Mouse (Mus musculus) heart, postnatal 14 days (tissue): Measurements from ENCODE around the gene Rab25. TPM values are rescaled to one million over a fixed set of nuclear protein-coding genes. Genes with fewer than 3 reads are reported as not detected.
A peak's percentile ranks its signal among the peaks of the same experiment; 100 is the strongest.
"Not testable (repeated sequence)": the region's sequence is repeated elsewhere in the genome, so short reads cannot be mapped to it uniquely, and the experiment has no call there.

ENCODE experiments used
- DNase-seq, 2 experiments: peaks; one replicate each; pipeline ENCODE4 v3.0.0; 2021 to 2022
- intact Hi-C: fragments of 180-260 bp; cut with DNase I; formaldehyde crosslinking; loops from one replicate; pipeline ENCODE4 v1.15.1; 2025
- long read RNA-seq, 2 experiments: library from polyadenylated mRNA; stranded (forward); transcript quantifications; one replicate each; pipeline ENCODE4 v2.0.0; 2021
- total RNA-seq, 2 experiments: library from RNA; stranded (reverse); gene quantifications; 2 replicates each; pipeline ENCODE4 v1.2.3; 2021

The Rab25 gene
- under 1 TPM in 1 of 2 experiments, not detected in 1; 0.33 TPM for total RNA-seq
- long read RNA-seq, experiment 1 = 0 reads
- long read RNA-seq, experiment 2 = 0 reads

DNA sequence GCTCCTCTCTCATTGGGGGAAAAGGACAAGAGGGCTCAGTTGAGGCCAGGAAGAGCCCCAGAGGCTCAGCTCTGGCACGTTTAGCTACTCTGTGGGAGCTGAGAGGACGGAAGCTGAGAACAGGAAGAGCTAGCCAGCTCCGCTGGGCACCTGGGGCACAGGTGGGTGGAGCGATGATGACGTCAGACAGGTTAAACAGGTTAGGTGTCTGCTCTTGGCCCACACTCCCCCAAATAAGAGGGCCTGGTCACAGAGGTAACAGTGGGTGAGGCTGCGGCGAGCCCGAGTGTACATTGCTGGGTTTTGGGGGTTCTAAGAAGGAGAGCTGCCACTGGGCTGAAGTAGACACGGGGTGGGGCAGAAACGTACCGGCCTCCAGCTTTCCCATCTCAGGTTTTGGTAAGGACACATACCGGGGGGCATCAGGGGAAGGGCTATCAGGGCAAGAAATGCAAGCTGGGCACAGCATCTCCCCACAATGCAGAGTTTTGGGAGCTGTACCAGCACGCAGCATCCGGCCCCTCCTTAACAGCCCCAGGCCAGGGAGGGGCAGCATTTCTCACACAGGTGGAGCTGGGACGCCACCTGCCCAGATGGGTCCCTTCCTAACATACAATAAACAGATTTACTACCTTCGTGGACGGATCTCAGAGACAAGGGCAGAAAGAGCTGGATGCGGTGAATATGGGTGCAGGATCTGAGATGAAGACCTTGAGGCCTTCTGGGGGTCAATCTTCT, at the start of gene Rab25:
TSS of gene Rab25 (minus strand) at position 121 of the 738 bp plus-strand sequence.
- no peak for DNase-seq
- intact Hi-C loops = no loop called here

DNA sequence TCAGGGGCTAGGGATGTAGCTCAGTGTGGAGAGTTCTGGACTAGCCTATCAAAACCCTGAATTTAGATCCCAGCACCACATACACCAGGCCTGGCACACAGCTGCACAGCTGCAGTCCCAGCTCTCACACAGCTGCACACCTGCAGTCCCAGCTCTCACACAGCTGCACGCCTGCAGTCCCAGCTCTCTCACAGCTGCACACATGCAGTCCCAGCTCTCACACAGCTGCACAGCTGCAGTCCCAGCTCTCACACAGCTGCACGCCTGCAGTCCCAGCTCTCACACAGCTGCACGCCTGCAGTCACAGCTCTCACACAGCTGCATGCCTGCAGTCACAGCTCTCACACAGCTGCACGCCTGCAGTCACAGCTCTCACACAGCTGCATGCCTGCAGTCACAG, 48.4 kb upstream of the Rab25 start:
- DNase-seq, intact Hi-C loops: not testable (repeated sequence)

DNA sequence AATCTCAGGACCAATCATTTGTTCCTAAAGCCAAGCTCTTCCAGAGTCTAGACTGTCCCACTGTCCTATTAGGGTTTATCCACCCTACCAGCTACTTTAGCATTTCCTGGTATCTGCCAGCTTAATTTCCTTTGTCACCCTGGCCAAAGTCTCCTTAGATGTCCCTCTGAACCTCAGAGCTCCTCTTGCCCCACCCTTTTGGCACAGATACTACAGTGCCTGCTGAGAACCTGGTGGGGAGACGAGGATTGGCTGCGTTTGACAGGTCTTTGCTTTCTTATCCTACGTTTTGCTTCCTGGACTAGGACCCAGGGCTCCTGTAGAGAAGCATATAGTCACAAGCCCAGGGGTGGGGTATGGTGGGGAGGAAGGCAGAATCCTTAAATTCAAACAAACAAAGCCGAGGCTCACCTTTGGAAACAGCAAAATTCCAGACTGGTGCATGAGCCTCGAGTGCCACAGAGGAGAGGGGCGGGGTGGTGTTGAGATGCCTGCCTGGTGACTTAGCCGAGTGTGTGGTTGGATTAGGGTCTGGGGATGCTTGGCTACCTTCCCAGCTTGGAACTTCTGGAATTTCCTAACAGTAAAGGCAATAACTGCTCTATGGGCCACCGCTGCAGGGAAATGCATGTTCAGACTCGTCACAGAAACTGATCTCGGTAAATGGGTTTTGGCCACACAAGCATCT, 45.9 kb upstream of the Rab25 start:
- no peak for DNase-seq
- intact Hi-C loops = loop anchor here (5.0 kb wide), 1 partner anchor 143 kb away; no protein-coding TSS in a partner anchor

DNA sequence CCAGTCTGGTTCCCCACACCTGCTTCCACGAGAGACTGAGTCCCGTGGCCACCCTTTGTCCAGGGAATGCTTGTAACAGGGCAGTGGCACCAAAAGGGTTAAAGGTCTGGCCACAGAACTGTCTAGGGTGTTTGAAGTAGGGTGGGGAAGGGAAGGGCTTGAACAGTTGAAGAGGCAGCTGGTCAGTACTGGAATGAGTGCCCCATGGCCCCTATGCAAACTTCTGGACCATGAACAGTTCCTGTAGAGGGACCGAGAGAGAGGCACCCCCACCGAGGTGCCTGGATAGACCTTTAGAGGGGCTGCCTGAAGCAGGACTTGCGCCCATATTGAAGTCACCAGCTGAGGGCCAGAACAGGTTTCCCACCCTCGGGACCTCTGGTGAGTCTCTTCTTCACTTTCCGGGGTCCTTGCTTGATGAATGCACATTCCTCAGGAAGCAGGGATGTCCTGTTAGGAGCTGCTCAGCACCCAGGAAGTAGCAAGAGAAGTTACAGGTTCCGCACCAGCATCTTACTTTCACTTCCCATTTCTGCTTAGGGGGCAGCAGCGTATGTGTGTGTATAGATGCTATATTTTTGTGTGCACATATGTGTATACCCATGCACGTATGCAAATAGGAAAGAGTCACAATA, 45.0 kb upstream of the Rab25 start:
- DNase-seq = no peak
- intact Hi-C loops = loop anchor here (5.0 kb wide), 1 partner anchor 144 kb away; no protein-coding TSS in a partner anchor

DNA sequence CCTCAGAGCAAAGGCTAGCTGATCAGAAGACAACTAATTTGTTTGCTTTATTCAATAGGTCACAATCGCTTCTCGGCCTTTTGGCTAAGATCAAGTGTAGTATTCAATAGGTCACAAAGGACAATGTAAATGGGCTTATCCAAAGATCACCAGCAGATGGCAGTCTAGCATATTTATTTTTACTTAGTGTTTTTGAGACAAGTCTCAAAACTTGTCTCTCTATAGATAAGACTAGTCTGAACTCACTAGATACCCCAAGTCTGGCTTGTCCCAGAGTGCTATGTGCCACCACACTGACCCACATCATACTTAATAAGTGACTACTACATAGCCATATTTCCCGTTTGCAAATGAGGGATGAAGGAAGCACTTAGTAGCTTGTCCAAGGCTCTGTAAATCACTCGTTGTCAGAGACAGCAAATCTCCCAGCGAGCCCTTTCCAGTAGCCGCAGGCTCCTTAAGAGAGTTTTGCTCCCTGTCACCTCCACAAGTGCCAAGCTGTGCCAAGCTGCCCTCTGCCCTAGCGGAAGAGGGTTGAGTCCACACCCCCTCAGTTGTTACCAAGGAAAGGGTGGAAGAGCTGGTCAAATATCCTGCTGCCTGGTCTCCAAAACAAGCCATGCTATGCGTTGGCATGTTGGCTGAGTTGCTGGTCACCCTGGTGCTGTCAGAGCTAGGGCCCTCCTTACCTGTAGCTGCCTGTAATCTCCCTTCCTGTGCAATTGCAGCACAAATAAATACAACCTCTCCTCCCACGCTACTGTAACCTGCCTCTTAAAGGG, 44.0 kb upstream of the Rab25 start:
- intact Hi-C loops = loop anchor here (5.0 kb wide), 1 partner anchor 145 kb away; no protein-coding TSS in a partner anchor
- peak in 1 of 2 experiments; percentile 61 for DNase-seq

DNA sequence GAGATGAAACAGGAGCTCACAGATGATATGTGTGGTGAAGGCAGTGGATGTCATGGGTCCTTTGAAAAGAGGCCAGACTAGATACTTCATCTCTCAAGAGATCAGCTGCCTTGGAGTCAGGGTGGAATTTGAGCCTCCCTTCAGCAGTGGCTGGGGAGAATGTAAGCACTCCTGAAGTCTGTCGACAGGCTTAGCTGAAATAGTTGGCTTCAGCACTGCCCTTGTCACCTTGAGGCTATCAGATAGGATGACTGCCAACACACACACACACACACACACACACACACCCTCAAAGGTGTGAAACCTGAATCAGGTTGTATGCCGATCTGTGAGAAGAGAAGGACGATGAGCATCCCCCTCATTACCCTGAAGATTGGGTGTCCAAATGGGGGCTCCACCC, 42.9 kb upstream of the Rab25 start:
- no peak for DNase-seq
- intact Hi-C loops = loop anchor here (5.0 kb wide), 1 partner anchor 146 kb away; no protein-coding TSS in a partner anchor

DNA sequence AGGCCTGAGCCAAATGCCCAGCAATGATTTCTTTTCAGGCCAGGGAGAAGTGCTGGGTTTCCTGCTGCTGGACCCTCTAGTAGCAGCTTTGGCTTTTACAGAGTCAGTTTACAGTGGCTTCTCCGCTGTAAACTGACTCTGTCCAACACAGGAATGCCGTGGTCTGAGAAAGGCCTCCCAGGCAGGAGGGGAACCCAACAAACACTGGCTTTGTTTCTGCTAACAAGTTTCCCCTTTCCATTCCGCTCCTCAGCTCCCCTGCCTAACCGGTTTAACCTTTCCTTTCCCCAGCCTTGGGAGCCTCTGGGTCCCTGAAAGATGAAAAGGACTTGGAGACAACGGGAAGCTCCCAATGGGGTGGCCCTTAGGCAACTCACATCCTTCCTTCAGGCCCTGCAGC, 42.1 kb upstream of the Rab25 start:
- DNase-seq = no peak
- intact Hi-C loops = loop anchor here (5.0 kb wide), 1 partner anchor 147 kb away; no protein-coding TSS in a partner anchor

DNA sequence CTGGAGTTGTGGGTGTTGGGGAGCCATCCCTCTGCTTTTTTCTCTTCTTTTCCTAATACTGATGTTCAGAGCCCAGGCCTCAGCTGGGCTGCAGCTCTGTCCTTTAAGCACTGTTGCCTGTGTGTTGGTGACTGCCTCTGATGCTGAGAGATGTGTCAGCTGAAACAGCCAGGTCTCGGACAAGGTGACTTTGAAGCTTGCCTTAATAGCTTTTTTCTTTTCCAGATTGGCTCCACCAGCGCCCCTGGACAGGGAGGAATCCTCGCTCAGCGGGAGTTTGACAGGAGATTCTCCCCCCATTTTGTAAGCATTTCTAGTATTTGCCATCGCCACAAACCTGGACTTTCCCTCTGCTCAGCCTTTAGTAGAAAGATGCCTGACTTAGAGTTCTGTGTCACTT, 38.5 kb upstream of the Rab25 start:
- intact Hi-C loops = no loop called here
- no peak for DNase-seq

DNA sequence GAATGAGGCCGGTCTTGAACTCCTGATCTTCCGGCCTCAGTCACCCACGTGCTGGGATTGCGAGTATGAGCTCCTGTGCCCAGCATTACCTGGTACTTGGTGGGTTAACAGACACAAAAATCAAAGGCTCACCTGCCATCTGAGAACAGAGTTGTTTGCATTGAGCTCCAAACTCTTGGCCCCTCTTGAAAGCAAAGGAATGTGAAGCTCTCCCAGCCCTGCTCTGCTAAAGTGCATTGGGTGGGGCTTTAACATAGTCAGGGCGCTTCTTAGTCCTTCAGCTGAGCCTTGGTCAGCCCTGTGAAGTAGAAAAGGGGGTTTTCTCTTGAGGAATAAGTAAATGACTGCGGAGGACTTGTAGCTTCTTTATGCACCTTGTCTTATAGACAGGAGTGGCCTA, 37.7 kb upstream of the Rab25 start:
- intact Hi-C loops = no loop called here
- DNase-seq = no peak

DNA sequence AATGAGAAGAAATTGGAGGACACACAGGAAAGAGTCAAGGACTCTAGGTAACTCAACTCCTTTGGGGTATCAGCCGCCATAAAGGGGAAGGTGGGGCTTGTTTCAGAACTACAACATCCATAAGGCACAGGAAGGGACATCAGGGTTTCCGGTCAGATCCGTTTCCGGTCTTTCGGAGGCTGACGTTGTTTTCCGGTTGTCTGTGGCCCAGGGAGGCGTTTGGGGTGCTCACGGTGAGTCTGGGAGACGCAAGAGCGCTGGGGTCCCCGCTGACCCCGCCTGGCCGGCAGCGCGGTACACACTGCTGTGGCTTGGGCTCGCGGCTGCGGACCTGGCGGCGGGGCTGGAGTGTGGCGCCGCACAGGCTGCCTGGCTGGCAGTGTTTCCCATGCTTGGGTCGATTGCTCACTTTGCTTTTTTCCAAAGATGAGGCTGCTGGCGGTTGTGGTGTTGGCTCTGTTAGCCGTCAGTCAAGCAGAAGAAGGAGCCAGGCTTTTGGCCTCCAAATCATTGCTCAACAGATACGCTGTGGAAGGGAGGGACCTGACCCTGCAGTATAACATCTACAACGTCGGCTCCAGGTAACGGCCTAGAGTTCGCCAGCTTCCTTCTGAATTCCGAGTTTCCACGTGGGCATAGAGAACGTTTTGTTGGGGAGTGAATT, 31.5 kb upstream of the Rab25 start:
- intact Hi-C loops = no loop called here
- peak; percentile 72 to 84 for DNase-seq

DNA sequence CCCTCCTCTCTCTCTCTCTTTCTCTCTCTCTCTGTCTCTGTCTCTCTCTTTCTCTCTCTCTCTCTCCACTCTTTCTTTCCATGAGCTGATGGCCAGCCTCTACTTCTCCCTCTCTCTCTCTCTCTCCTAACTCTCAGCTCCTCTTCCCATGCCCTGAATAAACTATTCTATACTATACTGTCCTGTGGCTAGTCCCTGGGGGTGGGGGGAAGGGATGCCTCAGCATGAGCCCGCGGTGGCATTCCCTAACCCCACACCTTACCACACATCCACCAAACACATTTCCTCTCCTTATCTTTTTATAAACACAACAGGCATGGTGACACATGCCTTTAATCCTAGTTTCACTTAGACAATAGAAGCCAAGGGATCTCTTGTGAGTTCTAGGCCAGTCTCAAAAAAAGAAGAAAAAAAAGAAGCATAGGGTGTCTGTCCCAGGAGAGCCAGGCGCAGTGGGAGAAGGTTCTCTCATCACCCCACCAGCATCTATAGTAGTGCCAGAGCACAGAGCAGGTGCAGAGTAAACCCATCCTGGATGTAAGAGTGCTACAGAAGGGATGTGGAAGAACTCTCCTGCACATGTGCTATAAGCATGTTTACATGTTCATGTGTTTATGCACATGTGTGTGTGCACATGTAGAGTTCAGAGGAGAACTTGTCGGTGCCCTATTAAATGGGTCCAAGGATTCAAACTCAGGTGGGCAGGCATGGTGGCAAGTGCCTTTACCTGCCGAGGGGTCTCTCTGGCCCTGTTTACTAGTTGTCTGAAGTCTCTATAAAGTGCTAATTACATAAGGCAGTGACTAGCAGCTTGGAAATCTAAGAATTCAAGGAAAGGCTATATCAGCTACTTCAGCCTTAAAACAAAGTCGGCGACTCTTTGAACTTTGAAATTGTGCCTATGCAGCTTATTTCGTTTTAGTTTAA, 30.7 kb upstream of the Rab25 start:
- intact Hi-C loops = no loop called here
- DNase-seq = no peak

DNA sequence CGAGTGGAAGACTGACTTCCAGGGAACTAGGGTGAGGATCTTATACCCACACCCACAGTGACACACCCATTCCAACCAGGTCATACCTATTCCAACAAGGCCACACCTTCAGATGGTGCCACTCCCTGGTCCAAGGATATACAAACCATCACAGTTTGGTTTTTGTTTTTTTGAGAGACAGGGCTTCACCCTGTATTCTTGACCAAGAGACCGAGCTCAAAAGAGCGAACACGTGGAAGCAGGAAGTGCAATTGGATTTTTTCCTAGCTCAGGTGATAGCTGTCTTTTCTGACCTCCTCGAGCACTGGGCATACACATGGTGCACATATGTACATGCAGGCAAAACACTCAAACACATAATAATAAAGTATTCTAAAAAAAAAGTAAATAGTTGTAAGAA, 29.7 kb upstream of the Rab25 start:
- intact Hi-C loops, DNase-seq: not testable (repeated sequence)

DNA sequence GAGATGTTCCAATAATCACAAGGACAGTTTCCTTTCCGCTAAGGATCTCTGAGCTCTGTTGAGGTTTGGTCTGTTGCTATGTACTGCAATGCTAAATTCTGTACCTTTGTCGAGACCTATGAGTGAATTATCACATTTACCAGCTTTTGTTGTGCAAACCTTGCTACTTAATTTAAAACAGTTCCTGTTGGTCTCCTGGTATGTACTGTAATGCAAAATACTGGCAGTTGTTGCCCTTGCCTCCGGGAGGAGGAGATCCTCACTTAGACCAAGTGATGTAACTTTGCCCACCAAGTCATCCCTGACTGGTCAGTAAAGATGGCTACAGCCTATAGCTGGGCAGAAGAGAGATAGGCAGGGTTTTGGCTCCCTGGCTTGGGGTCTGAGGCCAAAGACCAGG, 27.4 kb upstream of the Rab25 start, which contains the start of gene Ssr2:
TSS of gene Ssr2 (plus strand) at position 337 of the 400 bp plus-strand sequence.
- intact Hi-C loops = no loop called here
- DNase-seq = no peak

DNA sequence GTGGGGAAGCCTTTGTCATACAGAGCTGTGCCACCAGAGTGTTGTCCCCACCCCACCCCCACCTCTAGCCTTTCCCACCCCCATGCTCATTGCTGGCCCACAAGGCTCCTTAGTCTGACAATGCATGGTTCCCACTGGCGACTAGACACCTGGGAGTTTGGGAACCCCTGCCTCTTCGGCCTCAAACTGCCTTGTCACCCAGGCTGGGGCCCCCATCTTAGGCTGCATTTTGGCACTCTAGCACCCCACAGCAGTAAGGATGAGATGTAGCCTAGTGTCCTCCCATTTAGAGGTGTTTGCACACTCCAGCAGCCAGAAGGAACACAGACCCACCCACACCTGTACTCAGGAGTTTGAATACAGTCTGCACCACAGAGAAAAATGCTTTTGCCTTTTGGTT, 25.7 kb upstream of the Rab25 start:
- intact Hi-C loops = no loop called here
- no peak for DNase-seq

DNA sequence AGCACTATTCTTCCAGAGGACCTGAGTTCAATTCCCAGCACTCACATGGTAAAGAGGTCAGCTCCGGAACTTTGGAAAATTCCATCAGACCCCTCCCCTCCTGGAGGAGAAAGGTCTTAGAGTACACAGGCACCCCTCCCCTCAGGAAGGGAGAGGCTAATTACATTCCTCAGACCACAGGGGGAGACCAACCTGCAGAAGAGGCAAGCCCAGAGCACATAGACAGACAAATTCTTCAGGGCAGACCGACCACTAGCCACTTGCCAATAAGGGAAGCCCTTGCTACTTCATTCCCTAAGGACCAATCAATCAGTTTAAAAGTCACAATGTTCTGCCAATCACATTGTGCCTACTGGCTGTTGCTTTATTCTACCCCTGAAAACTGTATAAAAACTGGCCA, 24.7 kb upstream of the Rab25 start:
- DNase-seq = no peak
- intact Hi-C loops = no loop called here

DNA sequence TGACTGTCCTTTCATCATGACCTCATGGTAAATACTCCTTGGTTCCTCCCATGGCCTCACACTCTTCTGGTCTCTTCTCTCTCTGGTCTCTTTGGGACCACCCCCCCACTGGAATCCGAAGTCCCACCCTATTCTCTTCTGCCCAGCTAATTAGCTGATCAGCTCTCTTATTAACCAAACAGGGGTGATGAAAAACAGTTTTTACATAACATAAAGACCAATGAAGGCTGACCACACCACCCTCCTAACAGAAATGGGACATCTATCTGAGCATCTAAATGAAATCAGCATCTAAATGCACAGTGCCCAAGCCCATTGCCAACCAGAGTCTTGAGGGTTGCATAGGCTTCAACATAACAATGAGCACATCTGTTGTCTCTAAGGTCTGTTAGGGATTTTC, 23.8 kb upstream of the Rab25 start:
- intact Hi-C loops = no loop called here

DNA sequence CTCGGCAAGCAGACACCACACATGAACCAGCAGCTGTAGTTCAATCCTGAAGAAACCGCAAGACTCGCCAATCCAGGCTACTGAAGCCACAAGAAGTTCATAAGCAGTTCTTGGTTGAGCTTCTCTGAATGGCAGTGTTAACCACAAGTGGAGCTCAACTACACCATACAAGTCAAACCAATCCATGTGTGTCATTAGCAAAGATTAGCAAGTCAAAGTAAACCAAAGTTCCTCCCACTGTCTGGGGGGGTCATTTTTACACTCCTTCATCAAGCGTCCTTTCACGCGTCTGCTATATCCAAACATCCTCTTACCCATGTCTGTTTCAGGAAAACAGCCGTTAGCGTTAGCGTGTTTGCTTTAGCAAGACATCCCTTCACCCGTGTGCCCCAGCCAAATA, 22.2 kb upstream of the Rab25 start:
- no peak for DNase-seq
- intact Hi-C loops = no loop called here

More for the DNA sequence above, 23.8 kb upstream of the Rab25 start:
- no peak for DNase-seq

DNA sequence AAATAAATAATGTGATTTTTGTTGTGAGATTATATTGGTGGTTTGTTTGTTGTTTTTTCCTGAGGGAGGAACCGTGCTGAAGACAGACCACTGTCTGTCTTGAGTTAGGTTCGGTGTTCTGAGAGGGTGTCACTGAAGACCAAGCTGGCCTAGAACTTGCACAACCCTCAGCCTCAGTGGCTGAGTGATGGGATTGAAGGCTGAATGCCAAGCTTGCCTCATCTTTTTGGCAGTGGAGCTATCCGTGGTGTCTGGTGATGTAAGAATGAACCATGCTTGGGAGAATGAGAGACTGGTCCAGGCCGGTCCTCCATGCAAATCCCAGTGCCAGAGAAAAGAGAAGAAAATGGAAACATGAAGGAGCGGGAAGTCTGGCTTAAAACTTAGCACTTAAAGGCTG, 21.6 kb upstream of the Rab25 start:
- intact Hi-C loops = no loop called here
- no peak for DNase-seq

DNA sequence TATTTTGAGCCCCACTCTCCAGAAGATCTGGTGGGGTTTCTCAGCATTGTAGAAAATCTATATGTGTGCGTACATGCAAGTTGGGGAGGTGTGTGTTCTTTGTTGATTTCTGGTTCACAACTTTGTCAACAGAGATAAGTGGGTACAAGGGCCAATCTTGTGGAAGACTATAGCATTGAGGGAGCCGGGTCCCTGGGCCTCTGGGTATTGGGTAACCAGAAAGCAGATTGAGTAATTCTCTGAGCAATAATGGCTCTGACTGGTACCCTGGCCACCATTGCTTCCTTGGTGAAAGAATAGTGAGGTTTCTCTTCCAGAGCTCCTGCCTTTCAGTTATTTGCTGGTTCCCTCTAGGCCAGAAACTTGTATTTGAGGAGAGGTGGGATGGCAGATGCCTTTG, 21.0 kb upstream of the Rab25 start:
- intact Hi-C loops = no loop called here
- DNase-seq = no peak
